Mouse (Mus musculus) limb, embryonic 11.5 days (tissue): ENCODE data around the gene Pcdh15. TPM values are rescaled to one million over a fixed set of nuclear protein-coding genes. Genes with fewer than 3 reads are reported as not detected.

Experiments used
- ATAC-seq: fragments of 200-750 bp; cut with Nextera tagmentation; 2 replicates; pipeline ENCODE4 v1.8.0; 2017; ENCODE audit warnings: low read depth; ENCODE audit not compliant: insufficient number of reproducible peaks, low FRiP score, low TSS enrichment
- DNase-seq: peaks from one replicate; pipeline ENCODE4 v3.0.0-alpha.2; 2015; ENCODE audit warnings: low spot score
- H3K27ac ChIP-seq: fragments of 300-500 bp; sonication (generic); replicated peaks from 2 replicates; pipeline ENCODE4 v1.5.1; 2014; ENCODE audit warnings: low read depth, mild to moderate bottlenecking, low read length
- H3K27me3 ChIP-seq: fragments of 300-500 bp; sonication (generic); 2 replicates; pipeline ENCODE4 v1.6.1; 2014; ENCODE audit warnings: mild to moderate bottlenecking, low read length, mixed read lengths; ENCODE audit not compliant: control insufficient read depth, insufficient read depth
- H3K36me3 ChIP-seq: fragments of 300-500 bp; sonication (generic); 2 replicates; pipeline ENCODE4 v1.6.1; 2014; ENCODE audit warnings: mild to moderate bottlenecking, low read length, moderate library complexity, mixed read lengths; ENCODE audit not compliant: control insufficient read depth, insufficient read depth
- H3K4me1 ChIP-seq: fragments of 300-500 bp; sonication (generic); 2 replicates; pipeline ENCODE4 v1.6.1; 2014; ENCODE audit warnings: low read length, mixed read lengths; ENCODE audit not compliant: control insufficient read depth, insufficient read depth
- H3K4me2 ChIP-seq: fragments of 300-500 bp; sonication (generic); 2 replicates; pipeline ENCODE4 v1.6.1; 2014; ENCODE audit warnings: low read depth, mild to moderate bottlenecking, moderate library complexity; ENCODE audit not compliant: severe bottlenecking
- H3K4me3 ChIP-seq: fragments of 300-500 bp; sonication (generic); 2 replicates; pipeline ENCODE4 v1.5.1; 2014; ENCODE audit warnings: low read depth, low read length
- H3K9ac ChIP-seq: fragments of 300-500 bp; sonication (generic); 2 replicates; pipeline ENCODE4 v1.6.1; 2014; ENCODE audit warnings: mild to moderate bottlenecking, low read length
- H3K9me3 ChIP-seq: fragments of 300-500 bp; sonication (generic); 2 replicates; pipeline ENCODE4 v1.6.1; 2016; ENCODE audit warnings: low read length; ENCODE audit not compliant: control insufficient read depth
- WGBS: fragments of 180-500 bp; shearing (Covaris S2); extraction: QIAGEN DNeasy Blood & Tissue Kit; methylation state at CpG from one replicate; pipeline ENCODE4 v1.1.7; 2014; 5-methylcytosine and 5-hydroxymethylcytosine counted together
- polyA plus RNA-seq: library from polyadenylated mRNA; unstranded; fragments of >200 nt; fragmentation: Nextera tagmentation; extraction: Ambion mirVana; gene quantifications from 2 replicates; pipeline ENCODE4 v1.2.1, GENCODE M21; 2014

The Pcdh15 gene
- polyA plus RNA-seq, 1 experiment from 2014 or later = 0.81 TPM

DNA sequence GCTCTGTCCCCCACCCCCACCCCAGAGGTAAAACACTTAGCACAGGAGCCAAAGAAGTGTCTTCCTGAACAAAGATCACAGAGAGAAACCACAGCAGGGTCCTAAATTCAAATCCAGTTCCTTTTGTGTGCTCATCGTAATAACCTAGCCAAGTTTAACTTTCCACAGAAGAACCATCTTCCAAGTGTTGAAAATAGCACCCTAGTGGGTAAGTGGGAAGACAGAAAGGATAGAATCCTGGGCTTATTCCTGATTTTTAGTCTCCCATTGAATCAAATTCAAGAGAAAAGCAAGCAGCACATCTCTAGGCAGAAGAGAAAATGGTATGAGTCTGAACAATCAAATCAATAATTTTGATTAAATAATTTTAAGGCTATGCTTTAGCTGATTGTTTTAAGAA, 1315.8 kb downstream of the Pcdh15 start:
- no peak overlapping the region for H3K9ac ChIP-seq
- no peaks in the 10 kb centered on the region for H3K36me3 ChIP-seq
- H3K4me1 ChIP-seq = no peaks in the 10 kb centered on the region
- no peak for DNase-seq
- H3K4me2 ChIP-seq = no peak overlapping the region
- no peaks in the 10 kb centered on the region for H3K27me3 ChIP-seq
- 85% methylated on average over 1 of the region's 1 CpGs for WGBS
- ATAC-seq = no peak
- H3K27ac ChIP-seq = no peak overlapping the region
- no peak overlapping the region for H3K4me3 ChIP-seq
- no peaks in the 10 kb centered on the region for H3K9me3 ChIP-seq

GRCm38 (mm10) chr10:74415359-74415758, 1316.2 kb downstream of the Pcdh15 start:
- 32% methylated on average over 4 of the region's 4 CpGs for WGBS
- Histone ChIP-seq H3K9ac (no peak overlapping the region), H3K27me3 (no peaks in the 10 kb centered on the region), H3K4me1 (no peaks in the 10 kb centered on the region), H3K4me3 (no peak overlapping the region), H3K36me3 (no peaks in the 10 kb centered on the region), H3K9me3 (no peaks in the 10 kb centered on the region), H3K27ac (no peak overlapping the region), H3K4me2 (no peak overlapping the region)
- DNase-seq (no peak), ATAC-seq (no peak)

- no peaks in the 10 kb centered on the region for H3K36me3 ChIP-seq
- 89% methylated on average over 10 of the region's 10 CpGs for WGBS
- ATAC-seq = no peak
These were observed 1316.8 kb downstream of the Pcdh15 start for GRCm38 (mm10) chr10:74415949-74416348.

DNA sequence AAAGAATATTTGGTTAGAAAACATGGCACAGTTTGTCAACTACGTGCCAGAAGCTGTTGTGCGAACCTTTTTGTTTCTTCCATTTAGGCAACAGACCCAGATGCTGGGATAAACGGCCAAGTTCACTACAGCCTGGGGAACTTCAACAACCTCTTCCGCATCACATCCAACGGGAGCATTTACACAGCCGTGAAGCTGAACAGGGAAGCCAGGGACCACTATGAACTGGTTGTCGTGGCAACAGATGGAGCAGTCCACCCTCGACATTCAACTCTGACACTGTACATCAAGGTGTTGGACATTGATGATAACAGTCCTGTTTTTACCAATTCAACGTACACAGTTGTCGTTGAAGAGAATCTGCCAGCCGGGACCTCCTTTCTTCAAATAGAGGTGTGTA, 1350.9 kb downstream of the Pcdh15 start:
- Histone ChIP-seq H3K36me3 (no peaks in the 10 kb centered on the region), H3K27ac (no peak overlapping the region), H3K27me3 (no peaks in the 10 kb centered on the region), H3K4me2 (no peak overlapping the region), H3K4me1 (no peaks in the 10 kb centered on the region), H3K4me3 (no peak overlapping the region), H3K9me3 (no peaks in the 10 kb centered on the region), H3K9ac (no peak overlapping the region)
- ATAC-seq = no peak
- DNase-seq = no peak
- 92% methylated on average over 11 of the region's 11 CpGs for WGBS

More at GRCm38 (mm10) chr10:74415949-74416348, 1316.8 kb downstream of the Pcdh15 start:
- Histone ChIP-seq H3K9me3 (no peaks in the 10 kb centered on the region), H3K4me3 (no peak overlapping the region), H3K27me3 (no peaks in the 10 kb centered on the region), H3K4me1 (no peaks in the 10 kb centered on the region), H3K27ac (no peak overlapping the region), H3K4me2 (no peak overlapping the region), H3K9ac (no peak overlapping the region)
- DNase-seq = no peak

DNA sequence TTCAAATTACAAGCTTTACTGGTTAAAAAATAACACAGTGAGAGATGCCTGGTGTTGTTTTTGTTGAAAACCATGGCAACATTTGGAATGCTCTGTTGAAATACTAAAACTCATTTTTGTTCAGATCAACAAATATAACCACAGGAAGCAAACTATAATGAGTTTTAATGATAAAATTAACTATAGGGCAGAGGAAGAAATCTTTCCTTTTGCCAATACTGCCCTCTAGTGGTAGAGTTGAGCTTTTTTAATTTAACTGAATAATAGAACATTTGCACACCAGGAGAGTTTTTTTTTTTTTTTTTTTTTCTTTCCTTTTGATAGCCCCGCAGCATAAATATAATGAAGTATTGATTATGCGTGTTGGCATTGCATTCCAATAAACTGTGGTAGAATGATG, 1364.8 kb downstream of the Pcdh15 start:
- 47% methylated on average over 2 of the region's 2 CpGs for WGBS
- DNase-seq (no peak), ATAC-seq (no peak)
- no peaks in the 10 kb centered on the region for H3K9me3 ChIP-seq
- no peak overlapping the region for H3K9ac ChIP-seq
- H3K4me2 ChIP-seq = no peak overlapping the region
- H3K4me3 ChIP-seq = no peak overlapping the region
- H3K27me3 ChIP-seq = no peaks in the 10 kb centered on the region
- no peaks in the 10 kb centered on the region for H3K36me3 ChIP-seq
- H3K27ac ChIP-seq = no peak overlapping the region
- H3K4me1 ChIP-seq = no peaks in the 10 kb centered on the region

DNA sequence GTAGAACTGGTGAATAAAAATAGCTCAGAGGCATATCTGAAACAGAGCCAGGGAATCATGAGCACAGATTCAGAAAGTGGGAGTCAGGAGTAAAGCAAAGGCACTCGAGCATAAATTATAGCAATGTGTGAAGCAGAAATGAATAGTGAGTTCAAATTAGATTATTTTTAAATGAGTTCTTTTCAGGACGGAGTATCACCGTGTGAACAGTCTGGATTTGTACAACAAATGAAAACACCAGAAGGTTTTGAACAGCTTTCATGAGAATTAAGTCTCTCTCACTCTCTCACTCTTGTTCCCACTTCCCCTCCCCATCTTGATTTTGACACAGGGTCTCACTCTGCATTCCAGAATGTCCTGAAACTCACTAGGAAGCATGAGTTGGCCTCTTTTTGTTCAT, 1381.6 kb downstream of the Pcdh15 start:
- Histone ChIP-seq H3K4me3 (no peak overlapping the region), H3K9ac (no peak overlapping the region), H3K27me3 (no peaks in the 10 kb centered on the region), H3K27ac (no peak overlapping the region), H3K9me3 (no peaks in the 10 kb centered on the region), H3K36me3 (no peaks in the 10 kb centered on the region), H3K4me2 (no peak overlapping the region), H3K4me1 (no peaks in the 10 kb centered on the region)
- DNase-seq (no peak), ATAC-seq (no peak)
- WGBS = 84% methylated on average over 3 of the region's 3 CpGs

DNA sequence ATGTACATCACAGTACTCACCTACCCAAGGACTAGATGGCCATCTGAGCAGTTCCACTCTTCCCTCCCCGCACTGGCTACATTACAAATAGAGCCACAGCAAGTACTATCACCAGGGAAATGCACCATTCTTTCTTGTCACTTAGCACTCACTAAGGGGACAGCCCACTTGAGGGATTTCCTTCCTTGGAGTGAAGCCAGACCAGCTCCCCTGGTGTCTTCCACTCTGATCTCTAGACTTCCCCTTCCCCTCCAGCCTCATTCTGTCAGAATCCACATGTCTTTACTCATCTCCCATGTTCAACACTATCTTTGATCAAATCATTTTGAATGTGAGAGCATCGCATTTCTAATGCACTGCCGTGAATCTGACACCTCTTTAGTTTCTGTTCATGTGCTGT, 1413.2 kb downstream of the Pcdh15 start:
- ATAC-seq = no peak
- no peak for DNase-seq
- WGBS = 79% methylated on average over 3 of the region's 3 CpGs
- Histone ChIP-seq H3K4me3 (no peak overlapping the region), H3K27ac (no peak overlapping the region), H3K27me3 (no peaks in the 10 kb centered on the region), H3K36me3 (no peaks in the 10 kb centered on the region), H3K9me3 (no peaks in the 10 kb centered on the region), H3K4me1 (no peaks in the 10 kb centered on the region), H3K4me2 (no peak overlapping the region), H3K9ac (no peak overlapping the region)

DNA sequence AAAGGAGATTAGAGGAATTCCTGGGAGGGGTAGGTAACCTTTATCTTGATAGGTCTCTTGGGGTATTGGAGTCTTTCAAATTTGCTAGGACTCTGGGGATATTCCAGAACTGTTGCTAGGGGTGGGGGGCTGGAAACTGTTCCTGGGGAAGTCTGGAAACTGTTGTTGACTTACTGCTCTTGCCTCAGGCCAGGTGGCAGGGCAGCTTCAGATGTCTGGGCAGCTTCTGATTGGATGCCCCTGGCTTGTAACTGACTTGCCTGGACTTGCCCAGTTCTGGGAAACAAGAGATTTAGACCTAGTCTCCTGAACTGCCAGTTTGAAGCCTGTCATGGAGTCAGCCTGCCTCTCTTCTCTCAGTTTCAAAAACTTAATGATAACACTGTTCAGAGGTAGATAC, 1414.6 kb downstream of the Pcdh15 start:
- no peaks in the 10 kb centered on the region for H3K4me1 ChIP-seq
- ATAC-seq (no peak), DNase-seq (no peak)
- H3K36me3 ChIP-seq = no peaks in the 10 kb centered on the region
- H3K4me2 ChIP-seq = no peak overlapping the region
- H3K9ac ChIP-seq = no peak overlapping the region
- no peaks in the 10 kb centered on the region for H3K27me3 ChIP-seq
- no peaks in the 10 kb centered on the region for H3K9me3 ChIP-seq
- no peak overlapping the region for H3K4me3 ChIP-seq
- no peak overlapping the region for H3K27ac ChIP-seq

DNA sequence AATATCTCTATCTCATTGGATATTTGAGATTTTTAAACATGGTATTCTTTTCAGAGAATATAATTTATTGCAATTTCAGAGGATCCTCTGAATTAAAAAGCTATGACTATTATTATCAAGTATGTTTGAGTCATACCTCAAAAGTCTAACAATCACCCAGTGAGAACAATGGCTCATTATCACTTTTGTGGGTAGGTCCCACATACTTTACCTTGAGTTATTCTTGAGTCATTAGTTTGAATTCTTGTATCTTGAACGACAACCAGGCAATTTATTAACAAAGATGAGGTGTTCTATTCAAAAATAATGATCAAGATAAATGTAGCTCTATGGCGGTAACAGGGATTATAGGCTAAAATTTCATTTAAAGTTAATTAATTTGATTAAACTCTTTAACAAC, 1439.2 kb downstream of the Pcdh15 start:
- WGBS = 89% methylated on average over 2 of the region's 2 CpGs
- Histone ChIP-seq H3K27me3 (no peaks in the 10 kb centered on the region), H3K4me3 (no peak overlapping the region), H3K27ac (no peak overlapping the region), H3K36me3 (no peaks in the 10 kb centered on the region), H3K4me2 (no peak overlapping the region), H3K9me3 (no peaks in the 10 kb centered on the region), H3K9ac (no peak overlapping the region), H3K4me1 (no peaks in the 10 kb centered on the region)
- ATAC-seq = no peak
- DNase-seq = no peak
